ENCODE assay signal across 11 mouse cellular contexts in genomic region chr4:117303581-117304238, GRCm38 (mm10). TPM values are rescaled to one million over a fixed set of nuclear protein-coding genes. Genes with fewer than 3 reads are reported as not detected.
A peak's percentile ranks its signal among the peaks of the same experiment; 100 is the strongest.
DNase-seq lines count a peak whose midpoint lies in the region; ATAC-seq lines count a peak whose summit lies in the region.
"Had no signal": no experiment of that assay in that cellular context is flagged by ENCODE, and none has a peak within 500 bp of the region (broad histone marks: within the 10 kb centered on the region; RNA-seq: fewer than 3 reads in every experiment).

No protein-coding gene starts in this region.

- ATAC-seq in heart, embryonic 14.5 days (ENCODE audit: insufficient number of reproducible peaks, insufficient read depth, low FRiP score, low read depth): no peak; the same call in 1 of the 2 replicates
- no peak for ATAC-seq in hindbrain, embryonic 12.5 days (ENCODE audit: low FRiP score)

- no peaks in the 10 kb centered on the region for H3K36me3 ChIP-seq in heart, embryonic 14.5 days (ENCODE audit: control insufficient read depth, insufficient read depth, low read length)
- no peaks in the 10 kb centered on the region for H3K36me3 ChIP-seq in hindbrain, embryonic 12.5 days
- H3K36me3 ChIP-seq in midbrain, embryonic 10.5 days: peaks cover 7% of the 10 kb centered on the region; the same call in 1 of the 2 replicates

- peak overlapping the region; percentile 76 for H3K9ac ChIP-seq in heart, embryonic 14.5 days (ENCODE audit: low read length)
- 0 out of 2 replicates have a peak overlapping the region, but pooled peaks have one; percentile 49 for H3K9ac ChIP-seq in hindbrain, embryonic 12.5 days

- no peak overlapping the region for H3K27ac ChIP-seq in heart, embryonic 14.5 days (replicated peaks in 1 of 2; ENCODE audit: control insufficient read depth in 1 of 2, insufficient read depth in 1 of 2, low read depth in 2 of 2, low read length in 2 of 2)
- H3K27ac ChIP-seq in hindbrain, embryonic 12.5 days: peak overlapping the region; percentile 58; the same call in 1 of the 2 replicates
- peak overlapping the region; percentile 49 for H3K27ac ChIP-seq in midbrain, embryonic 10.5 days (replicated peaks)
- H3K27ac ChIP-seq: macrophage had no signal

- H3K4me2 ChIP-seq in heart, embryonic 14.5 days (ENCODE audit: low read length): peak overlapping the region; percentile 97
- H3K4me2 ChIP-seq in hindbrain, embryonic 12.5 days (replicated peaks): peak overlapping the region; percentile 69

- WGBS in heart, embryonic 14.5 days: 9% methylated on average over 29 of the region's 30 CpGs
- WGBS in hindbrain, embryonic 12.5 days: 10% methylated on average over 30 of the region's 30 CpGs
- 10% methylated on average over 30 of the region's 30 CpGs for WGBS in midbrain, embryonic 10.5 days

- peak overlapping the region; percentile 42 to 57; a peak in 3 of 4 replicates for H3K4me3 ChIP-seq in heart, embryonic 14.5 days (ENCODE audit: control insufficient read depth in 1 of 2, insufficient read depth in 1 of 2, low read depth in 1 of 2, low read length in 2 of 2)
- peak overlapping the region; percentile 34 for H3K4me3 ChIP-seq in hindbrain, embryonic 12.5 days
- peak overlapping the region; percentile 56 for H3K4me3 ChIP-seq in midbrain, embryonic 10.5 days

- no peak for DNase-seq in heart, postnatal 25 days (ENCODE audit: low spot score)
- peak; percentile 36 for DNase-seq in Muller cell, postnatal 12 days (ENCODE audit: inconsistent ontology term)
- no peak for DNase-seq in midbrain, embryonic 10.5 days (ENCODE audit: low spot score)
- DNase-seq in spleen, postnatal 4 days (ENCODE audit: low spot score in 2 of 2): no peak
- no peak for DNase-seq in left cerebral cortex, adult 9 months (ENCODE audit: low spot score in 2 of 2)
- DNase-seq in retina, embryonic 14.5 days (ENCODE audit: low spot score): no peak
- DNase-seq: thymus, postnatal 25 days had no signal

- H3K27me3 ChIP-seq in heart, embryonic 14.5 days (ENCODE audit: control insufficient read depth, insufficient read depth, low read length): peaks cover 55% of the 10 kb centered on the region
- peaks cover 71% of the 10 kb centered on the region for H3K27me3 ChIP-seq in hindbrain, embryonic 12.5 days
- H3K27me3 ChIP-seq in midbrain, embryonic 10.5 days (ENCODE audit: low read depth, poor library complexity, severe bottlenecking): peaks cover 98% of the 10 kb centered on the region

- intact Hi-C loops in heart, postnatal 25 days (cut with DNase I): no loop called here

- no peaks in the 10 kb centered on the region for H3K9me3 ChIP-seq in heart, embryonic 14.5 days (ENCODE audit: control insufficient read depth, low read length)
- H3K9me3 ChIP-seq in hindbrain, embryonic 12.5 days (replicated peaks): no peaks in the 10 kb centered on the region
- H3K9me3 ChIP-seq in midbrain, embryonic 10.5 days (replicated peaks): no peaks in the 10 kb centered on the region

- peaks cover 2 to 4% of the 10 kb centered on the region in 2 experiments; a peak in 1 of 4 replicates for H3K4me1 ChIP-seq in heart, embryonic 14.5 days (ENCODE audit: control insufficient read depth in 2 of 2, insufficient read depth in 2 of 2, low read length in 2 of 2)
- H3K4me1 ChIP-seq in hindbrain, embryonic 12.5 days: peaks cover 48% of the 10 kb centered on the region
- peaks cover 72% of the 10 kb centered on the region for H3K4me1 ChIP-seq in midbrain, embryonic 10.5 days

RNA-seq across cellular contexts. Expression of gene Armh1, which starts 51.8 kb away (rescaled TPM):
- 0.27 and 0.42 TPM in 2 replicates for polyA plus RNA-seq in heart, embryonic 14.5 days (2014; fragmentation: Nextera tagmentation; extraction: Ambion mirVana)
- total RNA-seq in heart, postnatal 25 days (2021): not detected
- polyA plus RNA-seq in hindbrain, embryonic 12.5 days (2016; fragmentation: Nextera tagmentation; extraction: Ambion mirVana): 0.78 and 1.3 TPM in 2 replicates
- polyA plus RNA-seq in midbrain, embryonic 10.5 days (2016; fragmentation: Nextera tagmentation; extraction: Ambion mirVana): 0.22 and 0.36 TPM in 2 replicates
- total RNA-seq: gastrocnemius, adult 18-20 months had no signal
- polyA plus RNA-seq: macrophage had no signal

RNA-seq across cellular contexts. Expression of gene Tmem53, which starts 52.0 kb away (rescaled TPM):
- 38.0 and 39.8 TPM in 2 replicates for polyA plus RNA-seq in heart, embryonic 14.5 days (2014; fragmentation: Nextera tagmentation; extraction: Ambion mirVana)
- total RNA-seq in heart, postnatal 25 days (2021): 10 to 100 TPM; 23.8 to 30.3 TPM
- 9.0 and 9.6 TPM in 2 replicates for polyA plus RNA-seq in hindbrain, embryonic 12.5 days (2016; fragmentation: Nextera tagmentation; extraction: Ambion mirVana)
- 8.2 and 8.7 TPM in 2 replicates for polyA plus RNA-seq in midbrain, embryonic 10.5 days (2016; fragmentation: Nextera tagmentation; extraction: Ambion mirVana)

Comparison
In these comparisons a context has a peak if more than half of its experiments do, and no peak if none do; other contexts are left out.
1. H3K27ac ChIP-seq: peak in hindbrain, embryonic 12.5 days (single experiment) and midbrain, embryonic 10.5 days (single experiment); none in heart, embryonic 14.5 days (0 of 2).
2. Peak in every context shown above with its lines, with median percentiles within 50 percentile points of each other: H3K4me3 ChIP-seq.